Mouse (Mus musculus): ENCODE measurements at regions not wholly inside any gene's neighbourhood (a gene's known extent, or its start where the extent isn't known, plus 50 kb on each side); places are given as distances from the start of the nearest gene placed in this dataset.

- TF ChIP-seq CTCF (IDR thresholded peaks at IDR 0.05; ENCODE audit: insufficient read depth, low read length) (no peak), POLR2A (IDR thresholded peaks at IDR 0.05; ENCODE audit: borderline replicate concordance, extremely low read depth, low read depth, low read length) (no peak)
Observed at GRCm38 (mm10) chr9:89848571-89848970, 61.1 kb upstream of the Rasgrf1 start.
